Mouse (Mus musculus) gastrocnemius, postnatal 14 days (tissue): ENCODE measurements around the gene Rho. TPM values are rescaled to one million over a fixed set of nuclear protein-coding genes. Genes with fewer than 3 reads are reported as not detected.

Source experiments
- DNase-seq: peaks from one replicate; pipeline ENCODE4 v3.0.0; 2021; ENCODE audit warnings: mixed read lengths
- intact Hi-C: fragments of 180-260 bp; cut with DNase I; formaldehyde crosslinking; loops from one replicate; pipeline ENCODE4 v1.15.1; 2025; ENCODE audit warnings: low total_unique reads
- total RNA-seq, 2 experiments: library from RNA; stranded (reverse); gene quantifications; 2 replicates each; pipeline ENCODE4 v1.2.3; 2021

The Rho gene
- total RNA-seq, 2 experiments from 2014 or later, result 0.14 to 0.22 TPM

DNA sequence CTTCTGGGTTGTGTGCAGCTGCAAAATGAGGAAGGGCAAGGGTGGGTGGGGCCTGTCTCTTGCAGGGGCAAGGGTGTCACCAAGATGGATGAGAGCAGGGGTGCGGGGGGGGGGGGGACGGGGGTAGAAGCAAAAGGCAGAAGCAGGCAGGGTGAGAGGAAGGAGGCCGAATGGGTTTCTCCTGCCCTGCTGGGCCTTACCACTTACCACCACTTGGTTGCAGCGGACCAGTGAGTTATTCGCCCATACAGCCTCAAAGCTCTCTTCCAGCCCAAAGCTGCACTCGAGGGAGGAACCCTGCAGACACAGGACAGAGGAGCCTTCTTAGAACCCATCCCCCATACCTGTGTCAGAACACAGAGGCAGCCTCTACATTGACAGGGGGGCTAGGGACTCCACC is 38.4 kb downstream of the Rho start:
- intact Hi-C loops, result loop anchor here (5.0 kb wide), 1 partner anchor 68 kb away; no protein-coding TSS in a partner anchor
- no peak for DNase-seq

DNA sequence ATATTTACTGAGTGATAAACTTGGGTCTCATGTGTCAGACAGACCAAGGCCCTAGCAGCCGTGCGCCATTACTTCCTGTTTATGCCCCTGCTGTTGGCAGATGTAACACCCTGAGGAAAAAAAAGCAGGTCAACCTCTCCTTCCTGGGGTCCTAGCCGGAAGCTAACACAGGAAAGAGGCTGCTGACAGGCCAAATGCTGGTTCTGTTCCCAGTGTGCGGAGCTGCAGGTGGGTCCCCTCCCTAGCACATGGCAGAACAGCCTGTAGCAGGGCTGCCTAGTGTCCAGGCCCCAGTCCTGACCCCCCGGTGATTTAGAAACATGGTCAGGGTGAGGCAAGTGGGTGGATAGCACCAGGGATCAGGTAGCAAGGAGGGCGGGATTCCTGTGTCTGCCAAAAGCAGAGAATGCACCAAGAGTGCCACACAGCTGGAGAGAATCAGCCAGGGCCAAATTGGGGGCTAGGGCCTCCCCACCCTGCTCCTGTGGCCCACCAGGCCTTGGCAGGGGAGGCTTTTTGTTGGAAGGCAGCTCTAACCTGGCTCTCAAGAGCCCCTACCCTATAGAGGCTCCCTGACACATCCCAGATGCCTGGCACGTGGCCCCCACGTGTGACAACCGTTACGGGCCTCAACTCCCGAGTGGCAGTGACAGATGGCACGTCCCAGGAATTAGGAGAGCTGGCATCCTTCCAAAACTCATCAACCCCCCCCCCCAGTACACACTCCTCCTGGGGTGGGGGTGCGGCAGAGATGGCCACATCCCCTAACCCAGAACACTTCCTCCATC is 39.9 kb downstream of the Rho start:
- intact Hi-C loops, result loop anchor here (5.0 kb wide), 1 partner anchor 69 kb away; no protein-coding TSS in a partner anchor
- peak; percentile 44 for DNase-seq

DNA sequence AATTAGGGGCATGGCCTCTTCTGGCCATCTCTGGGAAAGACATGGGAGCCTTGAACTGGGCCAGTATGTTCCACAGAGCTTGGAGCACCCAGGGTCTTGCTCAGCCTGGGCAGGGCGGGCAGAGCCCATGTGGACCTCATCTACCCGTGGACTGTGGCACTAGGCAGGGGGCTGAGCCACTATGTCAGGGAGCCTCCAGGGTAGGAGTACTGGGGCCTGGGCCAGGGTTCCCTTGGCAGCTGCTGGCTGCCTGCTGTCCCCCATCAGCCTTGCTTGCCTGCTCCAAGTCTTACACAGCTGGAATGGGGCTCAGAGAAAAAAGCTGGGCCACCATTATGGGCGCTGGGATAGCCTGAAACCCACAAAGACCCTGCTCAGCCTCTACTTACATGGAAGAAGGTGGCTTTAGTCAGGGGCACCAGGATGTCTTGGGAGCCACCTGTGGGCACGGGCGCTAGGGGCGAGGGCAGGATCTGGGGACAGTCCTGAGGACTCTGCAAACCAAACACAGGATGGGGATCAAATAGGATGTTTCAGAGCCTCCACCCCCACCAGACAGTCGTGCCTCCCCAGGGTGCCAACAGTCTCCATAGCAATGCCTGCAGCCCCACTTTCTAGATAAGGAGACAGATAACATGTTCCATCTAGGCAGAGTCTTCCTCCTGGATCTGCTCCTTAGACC is 40.7 kb downstream of the Rho start:
- intact Hi-C loops, result loop anchor here (5.0 kb wide), 1 partner anchor 70 kb away; no protein-coding TSS in a partner anchor
- peak; percentile 41 for DNase-seq

DNA sequence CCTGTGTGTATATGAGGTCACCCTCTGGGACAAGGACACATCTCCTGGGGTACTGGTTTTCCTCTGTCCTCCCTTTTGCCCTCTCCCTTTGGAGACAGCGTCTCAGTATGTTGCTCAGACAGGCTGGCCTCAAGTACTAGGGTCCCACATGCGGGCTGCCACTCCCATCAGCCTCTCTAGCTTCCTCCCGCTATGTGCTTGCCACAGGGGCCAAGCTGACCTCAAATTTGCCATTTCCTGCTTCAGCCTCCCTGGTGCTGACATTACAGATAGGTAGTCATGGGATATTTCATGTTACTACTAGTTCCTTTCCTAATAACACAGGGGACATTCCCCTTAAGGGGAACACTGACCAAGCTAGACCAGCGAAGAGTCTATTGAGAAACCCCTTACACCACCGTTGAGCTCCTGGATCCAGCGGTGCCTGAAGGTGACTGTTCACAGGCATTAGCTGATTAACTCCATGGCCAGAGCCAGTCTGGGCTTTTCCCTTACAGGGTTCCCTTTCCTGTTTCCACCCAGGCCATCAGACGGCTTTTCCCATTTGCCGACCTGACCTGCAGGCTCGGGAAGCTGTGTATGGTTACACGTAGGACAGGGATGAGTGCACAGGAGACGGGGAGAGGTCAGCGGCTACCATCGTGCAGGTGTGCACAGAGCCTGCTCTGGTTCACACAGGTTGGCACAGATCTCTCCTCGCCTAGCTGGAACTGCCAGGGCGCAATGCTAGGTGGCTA is 41.8 kb downstream of the Rho start:
- no peak for DNase-seq
- intact Hi-C loops, result loop anchor here (5.0 kb wide), 1 partner anchor 71 kb away; no protein-coding TSS in a partner anchor

DNA sequence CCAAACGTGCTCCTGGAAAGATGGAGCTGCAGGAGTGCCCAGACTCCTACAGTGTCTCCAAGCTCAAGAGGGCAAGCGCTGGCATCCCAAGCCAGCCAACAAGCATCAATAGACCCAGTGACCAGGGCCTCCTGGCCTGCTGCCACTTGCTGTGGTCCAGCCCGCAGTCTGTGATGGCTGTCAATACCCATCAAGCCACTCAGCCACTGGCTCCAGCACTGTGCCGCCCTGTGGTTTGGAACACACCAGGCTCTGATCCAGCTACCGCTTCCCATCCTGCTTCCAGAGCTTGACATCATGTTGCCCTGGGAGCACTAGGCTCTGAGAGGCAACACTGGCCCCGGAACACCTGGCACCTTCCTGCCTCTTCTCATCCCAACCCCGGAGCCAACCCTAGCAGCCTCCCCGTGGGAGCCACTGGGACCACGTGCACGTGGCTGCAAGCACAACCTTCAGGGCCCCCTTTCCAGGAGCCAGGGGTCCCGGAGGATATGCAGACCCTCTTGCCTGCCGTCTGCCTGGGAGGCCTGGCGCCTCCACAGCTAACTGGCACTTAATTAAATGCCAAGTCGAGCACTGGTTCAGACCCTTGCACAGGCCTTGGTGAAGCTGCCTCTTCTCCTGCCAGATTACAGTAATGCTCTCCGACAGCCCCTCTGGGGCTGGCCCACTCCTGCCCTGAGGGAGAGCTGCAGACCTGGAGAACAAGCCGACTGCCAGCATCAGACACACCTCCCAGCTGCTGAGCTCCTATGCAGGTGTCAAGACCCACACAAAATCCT is 42.5 kb downstream of the Rho start:
- DNase-seq, result no peak
- intact Hi-C loops, result loop anchor here (5.0 kb wide), 1 partner anchor 72 kb away; no protein-coding TSS in a partner anchor

DNA sequence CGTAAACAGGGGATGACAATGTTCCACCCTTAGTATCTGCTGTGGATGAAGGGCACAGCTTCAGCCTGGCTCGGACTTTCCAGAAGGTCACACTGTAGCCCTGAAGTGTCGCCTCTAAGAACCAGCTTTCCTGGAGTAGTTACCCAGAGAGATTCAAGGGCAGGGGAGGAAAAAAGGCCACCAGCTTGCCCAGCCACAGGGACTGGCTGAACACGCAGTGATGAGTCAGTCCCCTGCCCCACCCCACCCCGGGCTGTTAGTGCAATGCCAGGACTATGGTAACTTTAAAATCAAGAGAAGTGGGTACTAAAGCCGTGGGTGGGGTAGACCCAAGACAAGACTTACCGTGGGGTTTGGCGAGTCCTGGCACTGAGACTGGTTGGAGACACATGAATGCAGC is 44.1 kb downstream of the Rho start:
- no peak for DNase-seq
- intact Hi-C loops, result no loop called here

DNA sequence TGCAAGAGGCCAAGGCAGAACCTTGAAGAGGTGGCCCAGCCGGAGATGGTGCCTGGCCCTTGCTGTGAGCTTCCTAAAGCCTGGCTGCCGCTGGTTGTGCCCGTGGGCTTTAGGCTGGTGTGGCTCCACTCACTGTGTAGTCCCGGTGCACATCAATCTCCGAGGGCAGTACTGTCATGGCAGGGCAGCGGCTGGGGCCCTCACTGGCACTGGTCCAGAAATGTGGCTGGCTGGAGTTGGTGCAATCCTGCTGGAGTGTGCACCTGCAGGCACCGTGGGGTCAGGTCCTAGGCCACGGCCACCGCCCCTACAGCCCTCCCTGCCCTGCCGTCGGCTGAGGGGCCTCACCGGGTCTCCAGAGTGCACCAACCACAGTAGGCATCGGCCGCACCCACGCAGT is 46.3 kb downstream of the Rho start:
- intact Hi-C loops, result no loop called here
- DNase-seq, result no peak

DNA sequence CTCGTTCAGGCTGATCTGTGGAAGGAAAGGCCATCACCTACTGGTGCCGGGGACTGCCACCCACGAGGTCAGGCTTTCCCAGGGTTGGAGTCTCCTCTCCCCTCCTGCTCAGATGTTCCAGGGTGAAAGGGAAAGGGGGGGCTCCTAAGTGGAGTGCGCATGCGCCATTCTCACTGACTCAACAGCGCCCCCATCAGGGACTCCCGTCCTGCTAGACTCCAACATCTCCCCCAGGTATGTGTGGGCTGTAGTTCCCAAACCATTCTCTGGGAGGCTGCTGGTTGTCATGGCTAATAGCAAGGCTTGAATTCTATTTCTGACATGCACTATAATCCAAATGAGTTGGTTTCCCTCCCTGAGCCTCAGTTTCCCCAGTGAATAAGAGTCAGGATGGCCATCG is 47.0 kb downstream of the Rho start:
- intact Hi-C loops, result no loop called here
- no peak for DNase-seq

DNA sequence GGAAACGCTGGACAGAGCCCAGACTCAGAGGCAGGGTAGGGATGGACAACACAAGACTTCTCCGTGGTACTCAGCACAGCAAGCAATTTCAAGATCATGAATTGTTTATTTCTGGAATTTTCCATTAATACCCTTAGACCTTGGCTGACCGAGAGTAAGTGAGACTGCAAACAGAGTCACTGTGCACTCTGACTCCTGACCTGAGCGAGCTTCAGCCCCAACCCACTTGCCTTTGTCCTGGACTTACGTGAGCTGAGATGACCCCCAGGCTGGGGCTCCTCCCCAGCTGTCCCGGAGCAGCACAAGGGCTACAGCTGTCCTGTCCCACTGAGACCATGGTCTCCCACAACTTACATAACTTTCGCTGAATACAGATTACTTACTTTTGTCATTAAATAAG is 51.3 kb downstream of the Rho start:
- intact Hi-C loops, result no loop called here
- DNase-seq, result no peak

DNA sequence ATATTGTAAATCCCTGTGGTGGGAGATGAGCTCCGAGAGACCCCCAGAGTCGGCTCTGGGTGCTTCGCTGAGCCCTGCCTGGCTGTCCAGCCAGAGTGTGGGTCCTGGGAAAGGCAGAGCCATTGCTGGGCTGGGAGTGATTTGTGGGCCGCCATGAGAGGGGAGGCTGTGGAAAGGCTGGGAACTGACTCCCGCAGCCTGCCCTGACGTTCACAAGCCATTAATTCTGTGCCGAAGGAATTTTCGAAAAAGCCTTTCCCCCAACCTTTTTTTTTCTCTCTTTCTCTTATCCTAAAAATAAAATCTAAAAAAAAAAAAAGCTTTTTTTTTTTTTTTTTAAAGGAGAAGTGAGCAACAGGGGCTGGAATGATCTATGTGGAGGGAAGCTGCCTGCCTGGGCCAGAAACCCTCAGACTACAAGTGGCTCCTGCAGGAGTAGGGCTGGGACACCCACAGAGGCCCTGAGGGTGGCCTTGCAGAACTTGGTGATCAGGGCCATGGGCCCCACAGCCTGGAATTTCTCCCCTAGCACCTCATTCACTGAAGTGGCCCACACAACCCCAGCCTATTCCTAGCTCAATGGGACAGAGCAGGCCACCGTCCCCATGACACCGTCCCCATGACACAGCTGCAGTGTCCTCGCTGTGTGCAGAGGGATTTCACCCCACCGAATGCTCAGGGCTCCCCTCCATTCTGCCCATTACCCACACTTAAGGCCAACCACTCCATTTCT is 51.9 kb downstream of the Rho start:
- intact Hi-C loops, result no loop called here
- DNase-seq, result no peak

DNA sequence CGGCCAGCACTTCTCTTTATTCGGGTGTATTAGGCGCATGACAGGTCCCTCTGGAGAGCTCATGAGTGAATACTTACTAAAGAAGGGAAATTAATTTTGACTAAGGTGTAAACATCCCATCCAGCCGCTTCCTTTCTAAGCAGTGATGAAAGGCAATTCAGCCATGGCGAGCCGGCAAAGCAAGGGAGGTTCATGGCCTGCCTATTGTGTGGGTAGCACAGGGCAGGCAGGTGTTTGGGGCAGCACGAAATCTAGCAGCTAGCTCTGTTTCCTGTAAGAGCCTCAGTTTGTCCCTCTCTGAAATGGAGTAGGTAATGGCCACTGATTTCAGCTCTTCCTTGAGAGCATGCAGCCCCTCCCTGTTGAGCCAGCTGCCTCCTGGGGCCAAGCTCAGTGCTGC is 53.0 kb downstream of the Rho start:
- intact Hi-C loops, result no loop called here
- DNase-seq, result no peak

DNA sequence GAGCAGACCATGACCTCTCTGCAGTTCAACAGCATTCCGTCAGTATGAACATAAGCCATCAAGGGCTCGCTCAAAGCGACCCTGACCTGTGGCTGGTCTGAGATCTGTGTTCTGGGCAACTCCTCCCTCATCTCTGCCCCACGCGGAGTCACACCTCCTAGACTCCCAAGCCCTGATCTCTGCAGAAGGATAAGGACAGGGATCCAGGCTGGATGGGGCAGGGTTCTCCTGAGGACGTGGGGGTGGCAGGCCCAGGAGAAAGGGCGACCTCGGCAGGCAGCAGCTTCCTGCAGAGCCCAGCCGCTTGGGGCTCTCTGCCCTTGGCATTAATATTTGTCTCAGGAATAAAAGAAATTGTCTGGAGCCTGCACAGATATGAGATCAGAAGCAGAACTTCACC is 54.1 kb downstream of the Rho start:
- DNase-seq, result no peak
- intact Hi-C loops, result no loop called here

DNA sequence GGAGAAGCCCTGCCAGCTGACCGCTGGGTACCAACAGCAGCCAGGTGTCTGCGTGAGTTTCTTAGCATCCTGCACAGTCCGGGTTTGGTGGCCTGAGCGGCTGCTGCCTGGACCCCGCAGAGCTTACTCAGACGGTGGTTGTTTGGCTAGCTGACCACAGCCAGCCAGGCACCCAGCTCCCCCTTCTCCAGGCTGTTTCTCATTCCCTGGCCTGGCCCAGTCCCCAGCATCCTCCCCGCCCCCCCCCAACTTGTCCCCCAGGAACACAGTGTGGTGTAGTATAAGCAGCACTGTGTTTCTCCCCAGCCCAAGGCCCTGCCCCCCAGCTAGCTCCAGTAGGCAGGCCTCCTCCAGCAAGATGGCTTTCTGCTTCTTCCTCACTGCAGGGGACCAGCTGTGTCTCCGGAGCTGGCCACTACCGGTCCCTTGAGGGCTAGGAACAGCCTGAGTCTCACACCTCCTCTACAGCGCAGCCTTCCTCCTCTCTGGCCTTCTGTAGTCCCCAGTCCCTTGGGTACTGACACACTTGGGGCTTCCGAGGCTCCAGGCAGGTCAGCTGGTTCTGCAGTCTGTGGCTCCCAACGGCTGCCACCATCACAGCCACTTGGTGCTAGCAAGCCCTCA is 55.0 kb downstream of the Rho start:
- intact Hi-C loops, result no loop called here
- no peak for DNase-seq

DNA sequence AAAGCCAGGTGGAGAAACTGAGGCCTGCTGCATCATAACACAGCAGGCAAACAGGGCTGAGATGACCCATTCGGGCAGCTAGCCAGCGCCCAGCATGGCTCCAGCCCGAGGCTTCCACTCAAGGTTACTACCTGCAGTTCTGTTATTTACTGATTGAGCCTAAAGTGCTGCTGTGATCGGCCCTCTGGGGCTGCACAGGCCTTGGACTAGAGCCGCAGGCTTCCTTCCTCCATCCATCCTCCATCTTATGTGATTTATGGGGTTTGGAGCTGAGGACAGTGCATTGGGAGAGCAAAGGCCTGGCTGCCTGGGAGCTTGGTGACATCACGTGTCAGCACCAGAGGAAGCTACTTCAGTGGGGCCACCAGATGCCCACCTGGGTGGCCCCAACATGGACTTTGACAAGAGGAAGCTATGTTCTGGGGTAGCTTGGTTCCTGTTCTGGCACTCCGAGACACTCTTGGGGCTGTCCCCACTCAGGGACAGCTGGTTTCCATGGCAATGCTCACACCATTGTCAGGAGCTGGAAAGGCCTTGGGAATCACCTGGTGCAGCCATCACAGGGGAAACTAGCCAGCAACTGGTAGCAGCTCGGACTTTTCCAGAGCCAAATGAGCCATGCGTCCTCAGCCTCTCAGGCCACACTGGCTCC is 55.7 kb downstream of the Rho start:
- intact Hi-C loops, result no loop called here
- DNase-seq, result no peak

DNA sequence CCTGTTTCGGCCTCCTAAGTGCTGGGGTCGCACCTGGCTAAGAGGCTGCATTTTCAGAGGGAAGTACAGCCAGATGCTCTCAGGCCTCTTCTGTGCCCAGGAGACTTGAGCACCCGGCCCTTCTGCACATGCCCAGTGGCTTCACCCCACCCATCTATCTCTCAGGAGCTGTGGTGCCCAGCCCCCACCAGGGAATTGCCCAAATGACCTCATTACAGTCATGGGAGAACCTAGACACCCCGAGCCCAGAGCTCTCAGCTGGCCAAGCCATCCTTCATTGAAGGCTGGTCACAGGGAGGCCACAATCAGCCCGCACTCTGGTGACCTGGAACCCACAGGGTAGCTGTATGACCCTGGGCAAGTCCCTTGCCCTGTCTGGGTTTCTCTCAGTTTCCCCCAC is 57.5 kb downstream of the Rho start:
- no peak for DNase-seq
- intact Hi-C loops, result no loop called here

DNA sequence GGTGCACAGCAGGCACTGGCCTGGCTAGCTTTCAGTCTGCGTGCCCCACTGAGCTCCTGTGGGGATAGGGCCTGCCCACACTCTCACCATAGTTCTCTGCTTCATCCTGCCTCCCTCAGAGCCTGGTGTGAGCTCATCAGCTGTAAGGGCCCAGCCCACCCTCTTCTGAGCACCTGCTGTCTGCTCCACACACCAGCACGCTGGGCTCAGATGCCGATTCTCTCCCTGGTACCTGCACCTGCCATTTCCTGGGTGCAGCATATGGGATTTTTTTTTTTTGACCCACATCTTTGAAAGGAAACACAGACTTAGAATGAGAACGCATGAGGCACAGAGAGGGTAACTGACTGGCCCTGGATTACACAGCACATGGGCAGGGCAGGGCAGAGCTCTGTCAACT is 58.1 kb downstream of the Rho start:
- no peak for DNase-seq
- intact Hi-C loops, result no loop called here
